Mouse (Mus musculus): ENCODE results near the gene Nudcd2. TPM values are rescaled to one million over a fixed set of nuclear protein-coding genes. Genes with fewer than 3 reads are reported as not detected.
A peak's percentile ranks its signal among the peaks of the same experiment; 100 is the strongest.

Gene Nudcd2
- total and polyA plus RNA-seq, 3 experiments: 154 to 176 (median 171) TPM

GRCm38 (mm10) chr11:40732997-40733338, 499 bp upstream of the Nudcd2 start:
- Histone ChIP-seq H3K27ac (ENCODE audit: control insufficient read depth, low read depth, low read length) (peak overlapping the region; percentile 74), H3K9me3 (replicated peaks; ENCODE audit: insufficient read depth, low read length) (no peaks in the 10 kb centered on the region), H3K9ac (ENCODE audit: control insufficient read depth, low read depth, low read length, poor library complexity, severe bottlenecking) (peak overlapping the region; percentile 92), H3K79me2 (ENCODE audit: control insufficient read depth, insufficient read depth, low read length, poor library complexity) (peaks cover 47% of the 10 kb centered on the region), H3K27me3 (ENCODE audit: control insufficient read depth in 1 of 2, insufficient read depth in 2 of 2, low read length in 2 of 2) (no peaks in the 10 kb centered on the region), H3K4me1 (ENCODE audit: control insufficient read depth in 1 of 2, insufficient read depth in 2 of 2, low read length in 2 of 2) (peaks cover 2 to 13% of the 10 kb centered on the region in 2 experiments; a peak in 2 of 4 replicates), H3K36me3 (ENCODE audit: control insufficient read depth in 1 of 2, insufficient read depth in 2 of 2, low read length in 2 of 2) (peaks cover 33 to 34% of the 10 kb centered on the region in 2 experiments), H3K4me3 (ENCODE audit: control insufficient read depth in 1 of 2, insufficient read depth in 1 of 2, low read depth in 2 of 2, low read length in 2 of 2) (peak overlapping the region; percentile 85 to 97)
- 0 out of 4 replicates have a peak, but pooled peaks of 1 of the 2 experiments have one; percentile 11 for TF ChIP-seq EP300 (IDR thresholded peaks at IDR 0.05; ENCODE audit: low read depth in 1 of 2, low read length in 2 of 2)
- TF ChIP-seq CHD1 (IDR thresholded peaks at IDR 0.05; ENCODE audit: low read depth, low read length): peak; percentile 78; the same call in 1 of the 2 replicates
- 0 out of 2 replicates have a peak, but pooled peaks have one; percentile 73 for TF ChIP-seq MXI1 (IDR thresholded peaks at IDR 0.05; ENCODE audit: low read depth, low read length)
- TF ChIP-seq MAX (IDR thresholded peaks at IDR 0.05; ENCODE audit: low read length): no peak
- TF ChIP-seq POLR2AphosphoS5 (IDR thresholded peaks at IDR 0.05; ENCODE audit: borderline replicate concordance, low read depth, low read length): no peak; the same call in 1 of the 2 replicates
- no peak for DNase-seq (ENCODE audit: low read depth, low spot score)

GRCm38 (mm10) chr11:40734251-40734752, 835 bp downstream of the Nudcd2 start:
- peak; percentile 48 for DNase-seq (ENCODE audit: low read depth, low spot score)
- H3K27me3 ChIP-seq (ENCODE audit: control insufficient read depth in 1 of 2, insufficient read depth in 2 of 2, low read length in 2 of 2): no peaks in the 10 kb centered on the region
- peaks cover 33 to 37% of the 10 kb centered on the region in 2 experiments for H3K36me3 ChIP-seq (ENCODE audit: control insufficient read depth in 1 of 2, insufficient read depth in 2 of 2, low read length in 2 of 2)
- H3K79me2 ChIP-seq (ENCODE audit: control insufficient read depth, insufficient read depth, low read length, poor library complexity): peaks cover 47% of the 10 kb centered on the region
- TF ChIP-seq TCF12 (IDR thresholded peaks at IDR 0.05; ENCODE audit: low read depth, low read length): no peak
- TF ChIP-seq MAX (IDR thresholded peaks at IDR 0.05; ENCODE audit: low read length): no peak
- TF ChIP-seq CHD1 (IDR thresholded peaks at IDR 0.05; ENCODE audit: low read depth, low read length): peak; percentile 67
- TF ChIP-seq ZC3H11A (IDR thresholded peaks at IDR 0.05; ENCODE audit: low read depth, low read length): no peak
- no peak for TF ChIP-seq TAL1 (IDR thresholded peaks at IDR 0.05; ENCODE audit: low read length)
- TF ChIP-seq CTCF (IDR thresholded peaks at IDR 0.05 in 2 of 3, conservative IDR thresholded peaks at IDR 0.05 in 1 of 3; ENCODE audit: control insufficient read depth in 1 of 3, insufficient read depth in 1 of 3, low read depth in 2 of 3, low read length in 3 of 3, poor library complexity in 1 of 3, severe bottlenecking in 1 of 3): no peak
- no peaks in the 10 kb centered on the region for H3K9me3 ChIP-seq (replicated peaks; ENCODE audit: insufficient read depth, low read length)
- H3K9ac ChIP-seq (ENCODE audit: control insufficient read depth, low read depth, low read length, poor library complexity, severe bottlenecking): peak overlapping the region; percentile 90
- H3K4me1 ChIP-seq (ENCODE audit: control insufficient read depth in 1 of 2, insufficient read depth in 2 of 2, low read length in 2 of 2): peaks cover 2 to 13% of the 10 kb centered on the region in 2 experiments; a peak in 2 of 4 replicates
- H3K27ac ChIP-seq (ENCODE audit: control insufficient read depth, low read depth, low read length): peak overlapping the region; percentile 94
- H3K4me3 ChIP-seq (ENCODE audit: control insufficient read depth in 1 of 2, insufficient read depth in 1 of 2, low read depth in 2 of 2, low read length in 2 of 2): peak overlapping the region; percentile 75 to 78

- no peak overlapping the region for H3K4me3 ChIP-seq (ENCODE audit: control insufficient read depth in 1 of 2, insufficient read depth in 1 of 2, low read depth in 2 of 2, low read length in 2 of 2)
- no peak overlapping the region for H3K9ac ChIP-seq (ENCODE audit: control insufficient read depth, low read depth, low read length, poor library complexity, severe bottlenecking)
- TF ChIP-seq ZNF384 (IDR thresholded peaks at IDR 0.05; ENCODE audit: low read depth, low read length) (no peak), RAD21 (IDR thresholded peaks at IDR 0.05; ENCODE audit: low read depth, low read length) (no peak), CTCF (IDR thresholded peaks at IDR 0.05 in 2 of 3, conservative IDR thresholded peaks at IDR 0.05 in 1 of 3; ENCODE audit: control insufficient read depth in 1 of 3, insufficient read depth in 1 of 3, low read depth in 2 of 3, low read length in 3 of 3, poor library complexity in 1 of 3, severe bottlenecking in 1 of 3) (no peak), HCFC1 (IDR thresholded peaks at IDR 0.05; ENCODE audit: low read depth, low read length) (no peak), KAT2A (conservative IDR thresholded peaks at IDR 0.05; ENCODE audit: low read depth, low read length) (no peak), UBTF (IDR thresholded peaks at IDR 0.05; ENCODE audit: borderline replicate concordance, insufficient read depth, low read depth, low read length) (no peak), POLR2A (IDR thresholded peaks at IDR 0.05; ENCODE audit: control insufficient read depth in 1 of 2, insufficient read depth in 1 of 2, low read depth in 1 of 2, low read length in 2 of 2, poor library complexity in 1 of 2) (no peak), ETS1 (IDR thresholded peaks at IDR 0.05; ENCODE audit: low read depth, low read length) (no peak), POLR2AphosphoS5 (IDR thresholded peaks at IDR 0.05; ENCODE audit: borderline replicate concordance, low read depth, low read length) (no peak), ZKSCAN1 (IDR thresholded peaks at IDR 0.05; ENCODE audit: low read depth, low read length) (no peak), CHD2 (IDR thresholded peaks at IDR 0.05; ENCODE audit: low read length) (no peak), MAX (IDR thresholded peaks at IDR 0.05; ENCODE audit: low read length) (no peak), NELFE (IDR thresholded peaks at IDR 0.05; ENCODE audit: low read depth, low read length) (no peak), EP300 (IDR thresholded peaks at IDR 0.05; ENCODE audit: low read depth in 1 of 2, low read length in 2 of 2) (no peak), USF2 (IDR thresholded peaks at IDR 0.05; ENCODE audit: borderline replicate concordance in 1 of 2, insufficient read depth in 1 of 2, low read depth in 1 of 2, low read length in 2 of 2) (no peak)
- H3K27ac ChIP-seq (ENCODE audit: control insufficient read depth, low read depth, low read length): no peak overlapping the region
- H3K27me3 ChIP-seq (ENCODE audit: control insufficient read depth in 1 of 2, insufficient read depth in 2 of 2, low read length in 2 of 2): no peaks in the 10 kb centered on the region
- H3K79me2 ChIP-seq (ENCODE audit: control insufficient read depth, insufficient read depth, low read length, poor library complexity): peaks cover 32% of the 10 kb centered on the region
- no peaks in the 10 kb centered on the region for H3K9me3 ChIP-seq (replicated peaks; ENCODE audit: insufficient read depth, low read length)
- peaks cover 0 to 9% of the 10 kb centered on the region in 2 experiments; a peak in 2 of 4 replicates for H3K4me1 ChIP-seq (ENCODE audit: control insufficient read depth in 1 of 2, insufficient read depth in 2 of 2, low read length in 2 of 2)
- no peak for DNase-seq (ENCODE audit: low read depth, low spot score)
- H3K36me3 ChIP-seq (ENCODE audit: control insufficient read depth in 1 of 2, insufficient read depth in 2 of 2, low read length in 2 of 2): peaks cover 14 to 41% of the 10 kb centered on the region in 2 experiments
These were observed 3.9 kb downstream of the Nudcd2 start for GRCm38 (mm10) chr11:40737369-40737768.

Data from MEL (cell line).